Mouse (Mus musculus): ENCODE results near the gene Ptpn3. TPM values are rescaled to one million over a fixed set of nuclear protein-coding genes. Genes with fewer than 3 reads are reported as not detected.

Gene Ptpn3
- total RNA-seq, 1 experiment, result 13.6 TPM

- peak overlapping the region; percentile 9; a peak in 2 of 4 replicates for H3K4me3 ChIP-seq (ENCODE audit: insufficient read depth in 1 of 2, low read depth in 1 of 2, low read length in 2 of 2, poor library complexity in 1 of 2, severe bottlenecking in 1 of 2)
These were observed 147.8 kb downstream of the Ptpn3 start for GRCm38 (mm10) chr4:57153838-57154237.

GRCm38 (mm10) chr4:57153068-57153835, 148.4 kb downstream of the Ptpn3 start:
- peak overlapping the region; percentile 9; a peak in 2 of 4 replicates for H3K4me3 ChIP-seq (ENCODE audit: insufficient read depth in 1 of 2, low read depth in 1 of 2, low read length in 2 of 2, poor library complexity in 1 of 2, severe bottlenecking in 1 of 2)

More at GRCm38 (mm10) chr4:57153838-57154237, 147.8 kb downstream of the Ptpn3 start:
- H3K9ac ChIP-seq (ENCODE audit: insufficient read depth, low read depth, low read length, poor library complexity, severe bottlenecking), result peak overlapping the region; percentile 8; the same call in 1 of the 2 replicates
- in situ Hi-C loops (cut with MboI; ENCODE audit: low sequenced_read_pairs in 2 of 2, unreplicated experiment in 2 of 2), result no loop called here
- no peak overlapping the region for H3K27ac ChIP-seq (ENCODE audit: insufficient read depth, low read depth, low read length, poor library complexity, severe bottlenecking)
- TF ChIP-seq ZC3H11A (IDR thresholded peaks at IDR 0.05; ENCODE audit: borderline replicate concordance, low read depth, low read length) (no peak), HCFC1 (IDR thresholded peaks at IDR 0.05; ENCODE audit: borderline replicate concordance, insufficient read depth, low read length) (no peak), ZNF384 (IDR thresholded peaks at IDR 0.05; ENCODE audit: low read depth, low read length) (no peak), MAFK (IDR thresholded peaks at IDR 0.05; ENCODE audit: insufficient read depth, low read depth, low read length) (no peak), CHD2 (IDR thresholded peaks at IDR 0.05; ENCODE audit: low read depth, low read length) (no peak)
- H3K4me1 ChIP-seq (ENCODE audit: control insufficient read depth in 2 of 2, insufficient read depth in 2 of 2, low read length in 2 of 2, poor library complexity in 1 of 2), result peaks cover 0 to 10% of the 10 kb centered on the region in 2 experiments; a peak in 1 of 4 replicates
- no peak for DNase-seq (ENCODE audit: low read depth, low spot score)
- no peaks in the 10 kb centered on the region for H3K9me3 ChIP-seq (ENCODE audit: control insufficient read depth, insufficient read depth, low read depth, low read length)
- no peaks in the 10 kb centered on the region for H3K36me3 ChIP-seq (ENCODE audit: control insufficient read depth, insufficient read depth, low read length, poor library complexity, severe bottlenecking)

GRCm38 (mm10) chr4:57148182-57148581, 153.5 kb downstream of the Ptpn3 start:
- Histone ChIP-seq H3K9me3 (ENCODE audit: control insufficient read depth, insufficient read depth, low read depth, low read length) (no peaks in the 10 kb centered on the region), H3K27ac (ENCODE audit: insufficient read depth, low read depth, low read length, poor library complexity, severe bottlenecking) (no peak overlapping the region), H3K36me3 (ENCODE audit: control insufficient read depth, insufficient read depth, low read length, poor library complexity, severe bottlenecking) (no peaks in the 10 kb centered on the region), H3K4me3 (ENCODE audit: insufficient read depth in 1 of 2, low read depth in 1 of 2, low read length in 2 of 2, poor library complexity in 1 of 2, severe bottlenecking in 1 of 2) (no peak overlapping the region), H3K9ac (ENCODE audit: insufficient read depth, low read depth, low read length, poor library complexity, severe bottlenecking) (no peak overlapping the region), H3K4me1 (ENCODE audit: control insufficient read depth in 2 of 2, insufficient read depth in 2 of 2, low read length in 2 of 2, poor library complexity in 1 of 2) (peaks cover 0 to 5% of the 10 kb centered on the region in 2 experiments; a peak in 1 of 4 replicates)
- no peak for TF ChIP-seq MAFK (IDR thresholded peaks at IDR 0.05; ENCODE audit: insufficient read depth, low read depth, low read length)
- no peak for TF ChIP-seq CHD2 (IDR thresholded peaks at IDR 0.05; ENCODE audit: low read depth, low read length)
- TF ChIP-seq ZC3H11A (IDR thresholded peaks at IDR 0.05; ENCODE audit: borderline replicate concordance, low read depth, low read length), result no peak
- in situ Hi-C loops (cut with MboI; ENCODE audit: low sequenced_read_pairs in 2 of 2, unreplicated experiment in 2 of 2), result no loop called here
- DNase-seq (ENCODE audit: low read depth, low spot score), result no peak

More at GRCm38 (mm10) chr4:57153068-57153835, 148.4 kb downstream of the Ptpn3 start:
- DNase-seq (ENCODE audit: low read depth, low spot score), result no peak
- Histone ChIP-seq H3K4me1 (ENCODE audit: control insufficient read depth in 2 of 2, insufficient read depth in 2 of 2, low read length in 2 of 2, poor library complexity in 1 of 2) (peaks cover 0 to 10% of the 10 kb centered on the region in 2 experiments; a peak in 1 of 4 replicates), H3K9ac (ENCODE audit: insufficient read depth, low read depth, low read length, poor library complexity, severe bottlenecking) (peak overlapping the region; percentile 8; the same call in 1 of the 2 replicates), H3K27ac (ENCODE audit: insufficient read depth, low read depth, low read length, poor library complexity, severe bottlenecking) (no peak overlapping the region), H3K36me3 (ENCODE audit: control insufficient read depth, insufficient read depth, low read length, poor library complexity, severe bottlenecking) (no peaks in the 10 kb centered on the region), H3K9me3 (ENCODE audit: control insufficient read depth, insufficient read depth, low read depth, low read length) (no peaks in the 10 kb centered on the region)
- in situ Hi-C loops (cut with MboI; ENCODE audit: low sequenced_read_pairs in 2 of 2, unreplicated experiment in 2 of 2), result no loop called here
- TF ChIP-seq ZNF384 (IDR thresholded peaks at IDR 0.05; ENCODE audit: low read depth, low read length) (no peak), ZC3H11A (IDR thresholded peaks at IDR 0.05; ENCODE audit: borderline replicate concordance, low read depth, low read length) (no peak), CHD2 (IDR thresholded peaks at IDR 0.05; ENCODE audit: low read depth, low read length) (no peak), MAFK (IDR thresholded peaks at IDR 0.05; ENCODE audit: insufficient read depth, low read depth, low read length) (no peak), HCFC1 (IDR thresholded peaks at IDR 0.05; ENCODE audit: borderline replicate concordance, insufficient read depth, low read length) (no peak)

GRCm38 (mm10) chr4:57143026-57143937, 158.4 kb downstream of the Ptpn3 start, which contains the start of gene Epb41l4b:
TSS of gene Epb41l4b (minus strand) at chr4:57143437.
- Histone ChIP-seq H3K9me3 (ENCODE audit: control insufficient read depth, insufficient read depth, low read depth, low read length) (no peaks in the 10 kb centered on the region), H3K36me3 (ENCODE audit: control insufficient read depth, insufficient read depth, low read length, poor library complexity, severe bottlenecking) (no peaks in the 10 kb centered on the region), H3K27ac (ENCODE audit: insufficient read depth, low read depth, low read length, poor library complexity, severe bottlenecking) (no peak within 1 kb of the TSS), H3K4me3 (ENCODE audit: insufficient read depth in 1 of 2, low read depth in 1 of 2, low read length in 2 of 2, poor library complexity in 1 of 2, severe bottlenecking in 1 of 2) (peak within 1 kb of the TSS; percentile 88), H3K9ac (ENCODE audit: insufficient read depth, low read depth, low read length, poor library complexity, severe bottlenecking) (peak within 1 kb of the TSS; percentile 80), H3K4me1 (ENCODE audit: control insufficient read depth in 2 of 2, insufficient read depth in 2 of 2, low read length in 2 of 2, poor library complexity in 1 of 2) (peaks cover 0 to 7% of the 10 kb centered on the region in 2 experiments; a peak in 1 of 4 replicates)
- in situ Hi-C loops (cut with MboI; ENCODE audit: low sequenced_read_pairs in 2 of 2, unreplicated experiment in 2 of 2), result no loop called here
- no peak for DNase-seq (ENCODE audit: low read depth, low spot score)
- 0 out of 2 replicates have a peak, but pooled peaks have one; percentile 57 for TF ChIP-seq HCFC1 (IDR thresholded peaks at IDR 0.05; ENCODE audit: borderline replicate concordance, insufficient read depth, low read length)
- no peak for TF ChIP-seq MAFK (IDR thresholded peaks at IDR 0.05; ENCODE audit: insufficient read depth, low read depth, low read length)
- peak; percentile 69 for TF ChIP-seq ZC3H11A (IDR thresholded peaks at IDR 0.05; ENCODE audit: borderline replicate concordance, low read depth, low read length)
